Comparison of ENCODE assay signal across 8 mouse cellular contexts in genomic region chr10:63429023-63429340, GRCm38 (mm10). TPM values are rescaled to one million over a fixed set of nuclear protein-coding genes. Genes with fewer than 3 reads are reported as not detected.
A peak's percentile ranks its signal among the peaks of the same experiment; 100 is the strongest.
DNase-seq lines count a peak whose midpoint lies in the region; ATAC-seq and TF ChIP-seq lines count a peak whose summit lies in the region.

No protein-coding gene starts in this region.

- 0 out of 2 replicates have a peak, but pooled peaks cover 6% of the 10 kb centered on the region for H3K4me1 ChIP-seq in lung, embryonic 15.5 days
- peaks cover 82% of the 10 kb centered on the region for H3K4me1 ChIP-seq in erythroblast, embryonic 14.5 days (ENCODE audit: control insufficient read depth)
- H3K4me1 ChIP-seq in limb, embryonic 12.5 days (replicated peaks), result no peaks in the 10 kb centered on the region
- H3K4me1 ChIP-seq in olfactory bulb, adult 2 months (ENCODE audit: control insufficient read depth, insufficient read depth, low read length), result no peaks in the 10 kb centered on the region

- DNase-seq in lung, postnatal 14 days, result no peak
- DNase-seq in retina, postnatal 1 day, result no peak
- DNase-seq in yolk sac, embryonic 10.5 days (ENCODE audit: low spot score), result no peak
- DNase-seq in cerebellum, postnatal 36 days, result no peak

- H3K36me3 ChIP-seq in lung, embryonic 15.5 days, result no peaks in the 10 kb centered on the region
- no peaks in the 10 kb centered on the region; the same call in 1 of the 2 replicates for H3K36me3 ChIP-seq in erythroblast, embryonic 14.5 days (ENCODE audit: control insufficient read depth)
- H3K36me3 ChIP-seq in limb, embryonic 12.5 days, result no peaks in the 10 kb centered on the region

- no peak for TF ChIP-seq POLR2A in olfactory bulb, adult 2 months (IDR thresholded peaks at IDR 0.05; ENCODE audit: insufficient read depth, low read depth, low read length)

- no peak for ATAC-seq in lung, embryonic 15.5 days (ENCODE audit: borderline replicate concordance, extremely low read depth, low FRiP score, low TSS enrichment)
- ATAC-seq in limb, embryonic 12.5 days (ENCODE audit: insufficient number of reproducible peaks, insufficient read depth, low FRiP score, low TSS enrichment, low read depth), result no peak

- TF ChIP-seq CTCF in olfactory bulb, adult 2 months (IDR thresholded peaks at IDR 0.05; ENCODE audit: insufficient read depth, low read depth, low read length), result no peak

- H3K9me3 ChIP-seq in lung, embryonic 15.5 days, result no peaks in the 10 kb centered on the region
- no peaks in the 10 kb centered on the region for H3K9me3 ChIP-seq in erythroblast, embryonic 14.5 days (ENCODE audit: control insufficient read depth, low read length)
- H3K9me3 ChIP-seq in limb, embryonic 12.5 days, result no peaks in the 10 kb centered on the region

- H3K4me2 ChIP-seq in lung, embryonic 15.5 days, result peak overlapping the region; percentile 83
- H3K4me2 ChIP-seq in limb, embryonic 12.5 days, result peak overlapping the region; percentile 68

- peak overlapping the region; percentile 35; the same call in 1 of the 2 replicates for H3K27ac ChIP-seq in lung, embryonic 15.5 days
- H3K27ac ChIP-seq in limb, embryonic 12.5 days, result peak overlapping the region; percentile 64
- H3K27ac ChIP-seq in olfactory bulb, adult 2 months (ENCODE audit: insufficient read depth, low read depth, low read length), result no peak overlapping the region

- peak overlapping the region; percentile 85 for H3K4me3 ChIP-seq in lung, embryonic 15.5 days
- peak overlapping the region; percentile 85 for H3K4me3 ChIP-seq in erythroblast, embryonic 14.5 days (replicated peaks)
- H3K4me3 ChIP-seq in limb, embryonic 12.5 days (replicated peaks), result peak overlapping the region; percentile 71
- H3K4me3 ChIP-seq in olfactory bulb, adult 2 months (ENCODE audit: insufficient read depth, low read depth, low read length), result peak overlapping the region; percentile 44

- under 1% methylated on average over 11 of the region's 11 CpGs for WGBS in lung, embryonic 15.5 days
- whole genome bisulfite sequencing in limb, embryonic 12.5 days, result 2% methylated on average over 11 of the region's 11 CpGs
- 2% methylated on average over 11 of the region's 11 CpGs for WGBS in olfactory bulb, adult 2 months

- peak overlapping the region; percentile 45 for H3K9ac ChIP-seq in lung, embryonic 15.5 days
- peak overlapping the region; percentile 62 for H3K9ac ChIP-seq in limb, embryonic 12.5 days (replicated peaks)

- no peaks in the 10 kb centered on the region for H3K27me3 ChIP-seq in lung, embryonic 15.5 days
- H3K27me3 ChIP-seq in erythroblast, embryonic 14.5 days (ENCODE audit: control insufficient read depth), result no peaks in the 10 kb centered on the region
- no peaks in the 10 kb centered on the region for H3K27me3 ChIP-seq in limb, embryonic 12.5 days

RNA-seq across cellular contexts. Expression of gene Ctnna3, which starts 0.9 kb away (rescaled TPM):
- 0.86 and 1.2 TPM in 2 replicates for polyA plus RNA-seq in lung, embryonic 15.5 days (2015; fragmentation: Nextera tagmentation; extraction: Ambion mirVana)
- polyA plus RNA-seq in erythroblast, embryonic 14.5 days (2012), result not detected in 2 replicates
- 0.14 and 0.24 TPM in 2 replicates for polyA plus RNA-seq in limb, embryonic 12.5 days (2016; fragmentation: Nextera tagmentation; extraction: Ambion mirVana)
- not detected in 2 replicates for polyA plus RNA-seq in olfactory bulb, adult 2 months (2012; ENCODE audit: insufficient read depth, insufficient read length, low replicate concordance, missing spikeins)

RNA-seq across cellular contexts. Expression of gene Gm7075, which starts 7.4 kb away (rescaled TPM):
- 0.41 TPM in 1 of 2 replicates, not detected in the other for polyA plus RNA-seq in lung, embryonic 15.5 days (2015; fragmentation: Nextera tagmentation; extraction: Ambion mirVana)
- polyA plus RNA-seq in erythroblast, embryonic 14.5 days (2012), result not detected in 2 replicates
- polyA plus RNA-seq in limb, embryonic 12.5 days (2016; fragmentation: Nextera tagmentation; extraction: Ambion mirVana), result not detected in 2 replicates
- polyA plus RNA-seq in olfactory bulb, adult 2 months (2012; ENCODE audit: insufficient read depth, insufficient read length, low replicate concordance, missing spikeins), result not detected in 2 replicates

RNA-seq across cellular contexts. Expression of gene Dnajc12, which starts 46.7 kb away (rescaled TPM):
- polyA plus RNA-seq in lung, embryonic 15.5 days (2015; fragmentation: Nextera tagmentation; extraction: Ambion mirVana), result 13.3 and 13.6 TPM in 2 replicates
- 0.14 and 0.22 TPM in 2 replicates for polyA plus RNA-seq in erythroblast, embryonic 14.5 days (2012)
- polyA plus RNA-seq in limb, embryonic 12.5 days (2016; fragmentation: Nextera tagmentation; extraction: Ambion mirVana), result 13.6 and 16.1 TPM in 2 replicates
- polyA plus RNA-seq in olfactory bulb, adult 2 months (2012; ENCODE audit: insufficient read depth, insufficient read length, low replicate concordance, missing spikeins), result not detected in 2 replicates

RNA-seq across cellular contexts. Expression of gene Sirt1, which starts 47.5 kb away (rescaled TPM):
- polyA plus RNA-seq in lung, embryonic 15.5 days (2015; fragmentation: Nextera tagmentation; extraction: Ambion mirVana), result 5.3 and 5.9 TPM in 2 replicates
- polyA plus RNA-seq in erythroblast, embryonic 14.5 days (2012), result 0.28 and 0.56 TPM in 2 replicates
- 7.7 and 9.9 TPM in 2 replicates for polyA plus RNA-seq in limb, embryonic 12.5 days (2016; fragmentation: Nextera tagmentation; extraction: Ambion mirVana)
- not detected in 2 replicates for polyA plus RNA-seq in olfactory bulb, adult 2 months (2012; ENCODE audit: insufficient read depth, insufficient read length, low replicate concordance, missing spikeins)
